Mouse (Mus musculus): ENCODE measurements around the gene Zmynd19. TPM values are rescaled to one million over a fixed set of nuclear protein-coding genes. Genes with fewer than 3 reads are reported as not detected.

The Zmynd19 gene
- 19.6 TPM for total RNA-seq (2023)

GRCm38 (mm10) chr2:24949421-24950188, at the start of gene Zmynd19:
TSS of gene Zmynd19 (plus strand) at chr2:24949792.

GRCm38 (mm10) chr2:24918930-24919838, 30.4 kb upstream of the Zmynd19 start, which contains the start of gene Ehmt1:
TSS of gene Ehmt1 (minus strand) at chr2:24919614.

GRCm38 (mm10) chr2:24935057-24935796, 14.4 kb upstream of the Zmynd19 start, which contains the start of gene Arrdc1:
TSS of gene Arrdc1 (minus strand) at chr2:24935252.

GRCm38 (mm10) chr2:24962304-24963000, 12.9 kb downstream of the Zmynd19 start, which contains the start of gene Dph7:
TSS of gene Dph7 (plus strand) at chr2:24962400.

GRCm38 (mm10) chr2:24974906-24975703, 25.5 kb downstream of the Zmynd19 start, which contains the start of gene Mrpl41:
TSS of gene Mrpl41 (minus strand) at chr2:24975098.

GRCm38 (mm10) chr2:24975704-24976297, 26.2 kb downstream of the Zmynd19 start, which contains the start of gene Pnpla7:
TSS of gene Pnpla7 (plus strand) at chr2:24976033.

Other genes with a start within 250 kb of the Zmynd19 start
- gene Cacna1b, start 186.6 kb upstream of the Zmynd19 start, total RNA-seq (2023): not detected
- gene Ehmt1, start 30.2 kb upstream of the Zmynd19 start, total RNA-seq (2023): 136 TPM
- gene Arrdc1, start 14.5 kb upstream of the Zmynd19 start, total RNA-seq (2023): 135 TPM
- 21.0 TPM for gene Dph7, start 12.6 kb downstream of the Zmynd19 start, total RNA-seq (2023)
- gene Mrpl41, start 25.3 kb downstream of the Zmynd19 start, total RNA-seq (2023): 25.7 TPM
- 177 TPM for gene Pnpla7, start 26.2 kb downstream of the Zmynd19 start, total RNA-seq (2023)
- gene Nsmf, start 104.6 kb downstream of the Zmynd19 start, total RNA-seq (2023): 22.3 TPM
- not detected for gene Entpd8, start 130.5 kb downstream of the Zmynd19 start, total RNA-seq (2023)
- gene Noxa1, start 145.4 kb downstream of the Zmynd19 start, total RNA-seq (2023): not detected
- 5.2 TPM for gene Nrarp, start 231.0 kb downstream of the Zmynd19 start, total RNA-seq (2023)
- 23.0 TPM for gene Tor4a, start 247.1 kb downstream of the Zmynd19 start, total RNA-seq (2023)

Data from CD4-positive naive resting alpha-beta T cell, adult 57 days (primary cell).